Mouse (Mus musculus): ENCODE measurements at regions not wholly inside any gene's neighbourhood (a gene's known extent, or its start where the extent isn't known, plus 50 kb on each side); places are given as distances from the start of the nearest gene placed in this dataset.

DNA sequence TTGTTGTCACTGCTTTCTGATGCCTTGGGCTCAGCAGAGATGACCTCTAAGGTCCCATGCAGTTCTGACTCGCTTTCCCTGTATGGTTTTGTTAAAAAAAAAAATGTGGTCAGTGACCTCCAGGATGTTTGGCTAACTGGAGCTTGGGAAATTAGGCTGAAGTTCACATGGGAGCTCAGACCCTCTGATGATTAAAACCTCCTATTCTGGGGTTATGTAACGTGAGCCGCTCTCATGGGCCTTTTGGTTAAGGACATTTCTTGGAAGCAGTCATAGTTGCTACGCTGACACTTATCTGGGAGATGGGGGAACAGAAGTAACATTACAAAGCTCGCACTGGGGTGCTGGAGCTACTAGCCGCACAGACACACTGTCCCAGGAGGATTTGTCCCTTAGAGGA, 274.9 kb downstream of the Foxo1 start:
- no peak for TF ChIP-seq CTCF (conservative IDR thresholded peaks at IDR 0.05; ENCODE audit: insufficient read depth, insufficient read length, low read depth, low read length)
- no peak for TF ChIP-seq POLR2A (IDR thresholded peaks at IDR 0.05; ENCODE audit: low read depth, low read length)
- no peak overlapping the region for H3K27ac ChIP-seq (ENCODE audit: insufficient read depth, low read depth, low read length)
- H3K27me3 ChIP-seq (replicated peaks; ENCODE audit: control insufficient read depth, insufficient read depth, low read length), result no peaks in the 10 kb centered on the region
- H3K36me3 ChIP-seq (ENCODE audit: control insufficient read depth, insufficient read depth, low read length), result no peaks in the 10 kb centered on the region
- no peak overlapping the region for H3K4me3 ChIP-seq (ENCODE audit: insufficient read depth, low read depth, low read length)
- no peaks in the 10 kb centered on the region for H3K4me1 ChIP-seq (ENCODE audit: control insufficient read depth, insufficient read depth, low read length)
- peak; percentile 36 for DNase-seq
- 74% methylated on average over 6 of the region's 6 CpGs for WGBS

DNA sequence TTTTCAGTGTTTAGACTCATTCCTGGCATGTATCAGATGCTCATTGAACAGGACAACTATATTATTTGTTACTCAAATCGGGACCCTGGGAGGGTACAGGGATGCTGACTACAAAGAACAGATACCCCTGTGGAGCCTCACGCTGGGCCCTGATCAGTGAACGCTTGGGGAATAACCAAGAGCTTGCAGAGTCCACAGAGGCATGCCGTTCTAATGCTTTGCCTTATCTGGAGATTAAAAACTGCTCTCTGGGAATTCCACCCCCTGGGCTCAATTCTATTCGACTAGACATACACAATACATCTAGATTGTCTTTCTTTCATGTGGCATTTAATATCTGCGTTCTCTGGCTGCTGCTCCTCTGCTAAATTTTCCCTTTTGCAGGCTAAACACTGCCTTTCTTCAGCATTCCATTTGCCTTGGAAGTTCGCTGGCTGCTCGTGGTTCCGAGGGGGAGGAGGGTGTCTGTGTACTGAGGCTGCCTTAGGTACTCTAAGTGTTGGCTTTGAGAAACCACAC, 272.8 kb downstream of the Foxo1 start:
- Histone ChIP-seq H3K4me3 (ENCODE audit: insufficient read depth, low read depth, low read length) (no peak overlapping the region), H3K4me1 (ENCODE audit: control insufficient read depth, insufficient read depth, low read length) (no peaks in the 10 kb centered on the region), H3K36me3 (ENCODE audit: control insufficient read depth, insufficient read depth, low read length) (no peaks in the 10 kb centered on the region), H3K27me3 (replicated peaks; ENCODE audit: control insufficient read depth, insufficient read depth, low read length) (no peaks in the 10 kb centered on the region), H3K27ac (ENCODE audit: insufficient read depth, low read depth, low read length) (no peak overlapping the region)
- TF ChIP-seq CTCF (conservative IDR thresholded peaks at IDR 0.05; ENCODE audit: insufficient read depth, insufficient read length, low read depth, low read length), result no peak
- no peak for TF ChIP-seq POLR2A (IDR thresholded peaks at IDR 0.05; ENCODE audit: low read depth, low read length)
- DNase-seq, result no peak
- WGBS, result 69% methylated on average over 9 of the region's 9 CpGs

DNA sequence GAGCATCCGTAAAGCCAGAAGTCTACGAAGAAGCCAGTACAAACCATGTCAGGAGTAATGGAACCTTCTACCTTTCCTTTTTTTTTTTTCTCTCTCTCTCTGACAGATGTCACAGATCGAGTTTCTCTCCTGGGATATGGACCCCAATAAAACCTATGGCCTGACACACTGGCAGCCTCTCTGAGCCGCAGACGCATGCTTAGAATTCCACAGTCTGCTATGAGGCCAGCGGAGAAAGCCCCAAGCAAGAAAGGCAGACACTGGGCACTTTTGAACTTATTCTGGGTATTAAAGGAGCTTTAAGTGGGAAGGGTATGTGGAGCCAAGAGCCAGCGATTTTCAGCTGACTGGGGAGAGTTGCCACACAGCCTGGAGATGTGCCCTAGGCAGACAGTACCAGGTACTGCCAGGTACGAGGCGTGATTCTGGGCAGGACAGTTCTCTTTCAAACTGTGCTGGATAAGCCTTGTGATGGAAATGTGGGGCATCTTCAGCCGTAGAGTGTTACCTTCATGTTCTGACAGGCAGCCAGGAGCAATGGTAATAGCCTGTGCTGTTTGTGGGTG, 271.8 kb downstream of the Foxo1 start:
- Histone ChIP-seq H3K27me3 (replicated peaks; ENCODE audit: control insufficient read depth, insufficient read depth, low read length) (no peaks in the 10 kb centered on the region), H3K4me1 (ENCODE audit: control insufficient read depth, insufficient read depth, low read length) (no peaks in the 10 kb centered on the region), H3K4me3 (ENCODE audit: insufficient read depth, low read depth, low read length) (no peak overlapping the region), H3K27ac (ENCODE audit: insufficient read depth, low read depth, low read length) (no peak overlapping the region), H3K36me3 (ENCODE audit: control insufficient read depth, insufficient read depth, low read length) (no peaks in the 10 kb centered on the region)
- 63% methylated on average over 10 of the region's 10 CpGs for WGBS
- DNase-seq, result no peak
- TF ChIP-seq POLR2A (IDR thresholded peaks at IDR 0.05; ENCODE audit: low read depth, low read length) (no peak), CTCF (conservative IDR thresholded peaks at IDR 0.05; ENCODE audit: insufficient read depth, insufficient read length, low read depth, low read length) (no peak)

DNA sequence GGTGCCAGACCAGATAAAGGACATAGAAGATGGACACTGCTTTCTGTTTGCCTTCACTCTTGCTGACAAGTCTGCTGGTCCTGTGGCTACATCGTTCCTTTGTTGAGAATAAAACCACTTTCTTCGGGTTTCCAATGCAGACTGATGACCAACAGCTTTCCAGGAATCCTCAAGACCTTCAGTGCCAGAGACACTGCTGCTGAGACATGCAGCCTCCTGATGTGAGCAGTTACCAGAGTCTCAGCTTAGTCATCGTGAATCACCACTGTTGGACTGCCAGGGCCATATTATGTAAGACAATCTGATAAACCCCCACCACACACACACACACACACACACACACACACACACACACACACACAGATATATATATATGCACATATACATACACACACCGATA, 270.2 kb downstream of the Foxo1 start:
- TF ChIP-seq CTCF (conservative IDR thresholded peaks at IDR 0.05; ENCODE audit: insufficient read depth, insufficient read length, low read depth, low read length), result no peak
- TF ChIP-seq POLR2A (IDR thresholded peaks at IDR 0.05; ENCODE audit: low read depth, low read length), result no peak
- H3K27me3 ChIP-seq (replicated peaks; ENCODE audit: control insufficient read depth, insufficient read depth, low read length), result no peaks in the 10 kb centered on the region
- DNase-seq, result no peak
- no peak overlapping the region for H3K27ac ChIP-seq (ENCODE audit: insufficient read depth, low read depth, low read length)
- WGBS, result 94% methylated on average over 4 of the region's 4 CpGs
- no peak overlapping the region for H3K4me3 ChIP-seq (ENCODE audit: insufficient read depth, low read depth, low read length)
- no peaks in the 10 kb centered on the region for H3K36me3 ChIP-seq (ENCODE audit: control insufficient read depth, insufficient read depth, low read length)
- H3K4me1 ChIP-seq (ENCODE audit: control insufficient read depth, insufficient read depth, low read length), result no peaks in the 10 kb centered on the region

DNA sequence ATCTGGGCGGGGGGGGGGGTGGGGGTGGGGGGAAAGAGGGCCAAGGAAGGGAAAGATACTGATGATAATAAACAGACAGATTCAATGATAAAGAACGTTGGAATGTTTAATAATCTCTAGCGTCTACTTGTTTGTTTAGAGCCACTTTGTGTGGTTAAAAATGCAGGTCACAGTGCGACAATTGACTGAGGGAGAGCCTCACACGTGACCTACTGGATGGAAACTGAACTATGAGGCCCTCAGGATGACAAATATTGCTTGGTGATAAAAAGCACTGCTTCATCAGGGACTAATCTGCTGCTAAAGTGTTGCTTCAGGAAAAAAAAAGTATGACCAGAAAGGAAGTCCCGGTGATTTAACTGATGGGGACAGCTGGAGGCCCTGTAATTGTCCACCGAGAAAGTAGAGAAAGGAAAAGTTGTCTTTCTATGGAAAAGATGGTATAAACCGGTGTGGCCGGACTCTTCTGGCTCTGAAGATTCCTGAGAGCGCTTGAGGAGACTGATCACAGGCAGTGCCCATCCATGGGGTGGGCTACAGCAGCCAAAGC, 269.3 kb downstream of the Foxo1 start:
- Histone ChIP-seq H3K36me3 (ENCODE audit: control insufficient read depth, insufficient read depth, low read length) (no peaks in the 10 kb centered on the region), H3K4me3 (ENCODE audit: insufficient read depth, low read depth, low read length) (no peak overlapping the region), H3K4me1 (ENCODE audit: control insufficient read depth, insufficient read depth, low read length) (no peaks in the 10 kb centered on the region), H3K27me3 (replicated peaks; ENCODE audit: control insufficient read depth, insufficient read depth, low read length) (no peaks in the 10 kb centered on the region), H3K27ac (ENCODE audit: insufficient read depth, low read depth, low read length) (no peak overlapping the region)
- 83% methylated on average over 10 of the region's 10 CpGs for WGBS
- DNase-seq, result no peak
- no peak for TF ChIP-seq POLR2A (IDR thresholded peaks at IDR 0.05; ENCODE audit: low read depth, low read length)
- TF ChIP-seq CTCF (conservative IDR thresholded peaks at IDR 0.05; ENCODE audit: insufficient read depth, insufficient read length, low read depth, low read length), result no peak

DNA sequence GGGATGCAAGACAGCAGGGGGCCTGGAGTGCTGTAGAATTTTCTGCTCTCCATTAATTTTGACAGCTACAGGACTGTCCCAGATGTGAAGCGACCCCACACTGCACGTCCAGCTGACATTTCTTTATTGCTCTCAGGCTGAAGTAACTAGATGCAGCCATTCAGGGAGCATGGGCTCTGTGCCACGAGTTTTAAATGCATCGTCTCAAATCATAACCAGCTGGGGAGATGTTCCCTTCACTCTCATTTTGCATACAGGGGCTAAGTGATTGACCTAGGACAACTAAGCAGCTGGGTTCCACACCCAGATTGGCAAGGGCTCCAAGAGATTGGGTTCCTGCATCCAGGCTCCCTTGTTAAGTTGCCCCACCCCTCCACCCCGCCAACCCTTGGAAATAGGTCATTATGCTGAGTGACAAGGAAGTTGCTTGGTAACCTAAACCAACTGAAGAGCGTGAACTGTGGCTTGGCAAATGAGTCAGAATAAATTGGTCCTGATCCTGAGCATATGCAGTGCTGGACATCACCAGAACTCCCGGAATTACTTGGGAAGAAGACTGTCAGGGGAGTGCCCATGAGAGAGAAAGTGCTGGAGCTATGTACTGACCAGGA, 267.4 kb downstream of the Foxo1 start:
- DNase-seq, result no peak
- H3K4me3 ChIP-seq (ENCODE audit: insufficient read depth, low read depth, low read length), result no peak overlapping the region
- no peaks in the 10 kb centered on the region for H3K36me3 ChIP-seq (ENCODE audit: control insufficient read depth, insufficient read depth, low read length)
- no peak overlapping the region for H3K27ac ChIP-seq (ENCODE audit: insufficient read depth, low read depth, low read length)
- no peak for TF ChIP-seq POLR2A (IDR thresholded peaks at IDR 0.05; ENCODE audit: low read depth, low read length)
- WGBS, result 41% methylated on average over 7 of the region's 7 CpGs
- H3K4me1 ChIP-seq (ENCODE audit: control insufficient read depth, insufficient read depth, low read length), result no peaks in the 10 kb centered on the region
- H3K27me3 ChIP-seq (replicated peaks; ENCODE audit: control insufficient read depth, insufficient read depth, low read length), result no peaks in the 10 kb centered on the region

DNA sequence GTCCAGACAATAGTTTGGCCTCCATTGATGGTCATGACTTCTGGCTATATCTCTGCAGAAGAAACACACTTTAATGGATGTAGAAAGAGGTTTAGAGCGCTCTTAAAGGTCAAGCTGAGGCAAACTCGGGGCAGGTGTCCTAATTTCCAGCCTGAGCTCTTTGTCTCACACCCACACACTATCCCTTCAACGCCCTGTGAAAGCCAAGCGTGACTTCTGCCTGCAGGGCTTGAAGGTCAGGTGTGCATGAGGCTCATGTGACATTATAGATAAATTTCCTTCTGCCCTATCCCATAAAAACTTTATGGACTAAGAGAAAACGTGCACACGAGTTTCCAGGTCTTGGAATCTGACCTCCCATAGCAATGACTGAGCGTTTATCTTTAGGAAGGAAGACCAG, 266.0 kb downstream of the Foxo1 start:
- WGBS, result 59% methylated on average over 7 of the region's 7 CpGs

More for the DNA sequence above, 266.0 kb downstream of the Foxo1 start:
- no peak overlapping the region for H3K4me3 ChIP-seq (ENCODE audit: insufficient read depth, low read depth, low read length)
- no peaks in the 10 kb centered on the region for H3K36me3 ChIP-seq (ENCODE audit: control insufficient read depth, insufficient read depth, low read length)
- no peaks in the 10 kb centered on the region for H3K4me1 ChIP-seq (ENCODE audit: control insufficient read depth, insufficient read depth, low read length)
- no peak for TF ChIP-seq POLR2A (IDR thresholded peaks at IDR 0.05; ENCODE audit: low read depth, low read length)
- no peak for TF ChIP-seq CTCF (conservative IDR thresholded peaks at IDR 0.05; ENCODE audit: insufficient read depth, insufficient read length, low read depth, low read length)
- no peak overlapping the region for H3K27ac ChIP-seq (ENCODE audit: insufficient read depth, low read depth, low read length)
- H3K27me3 ChIP-seq (replicated peaks; ENCODE audit: control insufficient read depth, insufficient read depth, low read length), result no peaks in the 10 kb centered on the region
- DNase-seq, result no peak

Data from kidney, adult 2 months (tissue).